Mouse (Mus musculus): ENCODE results near the gene Grk6. TPM values are rescaled to one million over a fixed set of nuclear protein-coding genes. Genes with fewer than 3 reads are reported as not detected.

Grk6 gene
- total and polyA plus RNA-seq, 3 experiments = 83.2 to 96.7 TPM; not detected in 1

DNA sequence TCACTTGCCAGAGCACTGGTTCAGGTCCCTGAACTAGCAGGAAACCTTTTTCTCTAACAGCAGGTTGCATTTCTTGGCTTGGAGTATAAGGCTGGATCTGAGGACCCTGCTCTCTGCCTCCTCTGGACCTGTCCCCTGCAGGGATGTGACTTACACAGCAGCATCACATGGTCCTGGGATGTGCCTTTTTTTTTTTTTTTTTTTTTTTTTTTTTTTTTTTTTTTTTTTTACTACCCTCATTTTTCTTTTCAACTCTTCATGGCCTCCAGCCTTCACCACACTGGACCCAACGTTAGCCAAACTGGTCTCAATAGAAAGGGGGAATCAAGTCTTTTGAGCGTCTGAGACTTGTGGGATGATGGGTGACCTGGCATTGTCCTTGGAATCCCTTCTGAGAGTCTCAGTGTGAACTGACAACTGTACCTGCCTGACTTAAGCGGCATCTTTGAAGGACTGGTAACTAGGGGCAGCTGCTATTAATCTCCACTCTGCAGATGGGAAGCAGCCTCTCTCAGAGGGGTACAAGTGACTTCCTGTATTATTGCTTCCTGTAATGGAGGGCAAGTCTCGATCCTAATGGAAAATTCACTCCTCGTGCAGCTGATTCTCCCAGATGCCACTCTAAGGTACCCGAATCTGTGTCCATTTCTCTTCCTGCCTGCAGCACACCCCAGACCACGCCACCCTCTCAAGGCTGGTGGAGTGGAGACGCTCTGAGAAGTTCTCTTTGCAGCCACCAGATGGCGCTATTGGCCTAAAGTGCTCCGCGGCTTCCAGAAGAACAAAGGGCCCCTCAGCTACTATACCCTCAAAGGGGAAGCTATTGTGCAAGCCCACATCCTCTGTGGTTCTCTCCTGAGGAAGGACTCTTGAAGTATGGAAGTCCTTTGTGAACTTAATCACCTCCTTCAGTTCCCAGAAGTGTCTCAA, 39.8 kb upstream of the Grk6 start:
- no peaks in the 10 kb centered on the region for H3K79me2 ChIP-seq (ENCODE audit: control insufficient read depth, insufficient read depth, low read length, poor library complexity)
- no peaks in the 10 kb centered on the region for H3K36me3 ChIP-seq (ENCODE audit: control insufficient read depth in 1 of 2, insufficient read depth in 2 of 2, low read length in 2 of 2)
- peak overlapping the region; percentile 31; the same call in 1 of the 2 replicates for H3K27ac ChIP-seq (ENCODE audit: control insufficient read depth, low read depth, low read length)
- H3K4me3 ChIP-seq (ENCODE audit: control insufficient read depth in 1 of 2, insufficient read depth in 1 of 2, low read depth in 2 of 2, low read length in 2 of 2) = peak overlapping the region; percentile 36 to 45
- H3K9ac ChIP-seq (ENCODE audit: control insufficient read depth, low read depth, low read length, poor library complexity, severe bottlenecking) = peak overlapping the region; percentile 56
- H3K9me3 ChIP-seq (replicated peaks; ENCODE audit: insufficient read depth, low read length) = no peaks in the 10 kb centered on the region
- TF ChIP-seq POLR2AphosphoS5 (IDR thresholded peaks at IDR 0.05; ENCODE audit: borderline replicate concordance, low read depth, low read length) = no peak
- peak; percentile 72; the same call in 1 of the 2 replicates for TF ChIP-seq TBP (IDR thresholded peaks at IDR 0.05; ENCODE audit: low read depth, low read length)
- peak; percentile 94 for TF ChIP-seq ZC3H11A (IDR thresholded peaks at IDR 0.05; ENCODE audit: low read depth, low read length)
- peak; percentile 11 to 47; a peak in 1 of 4 replicates for TF ChIP-seq POLR2A (IDR thresholded peaks at IDR 0.05; ENCODE audit: control insufficient read depth in 1 of 2, insufficient read depth in 1 of 2, low read depth in 1 of 2, low read length in 2 of 2, poor library complexity in 1 of 2)
- TF ChIP-seq MEF2A (IDR thresholded peaks at IDR 0.05; ENCODE audit: extremely low read depth, insufficient replicate concordance, low read depth, low read length, poor library complexity, severe bottlenecking) = no peak
- TF ChIP-seq CTCF (IDR thresholded peaks at IDR 0.05 in 2 of 3, conservative IDR thresholded peaks at IDR 0.05 in 1 of 3; ENCODE audit: control insufficient read depth in 1 of 3, insufficient read depth in 1 of 3, low read depth in 2 of 3, low read length in 3 of 3, poor library complexity in 1 of 3, severe bottlenecking in 1 of 3) = peak; percentile 92 to 100 (median 99); a peak in 5 of 6 replicates
- TF ChIP-seq RAD21 (IDR thresholded peaks at IDR 0.05; ENCODE audit: low read depth, low read length) = peak; percentile 97
- no peak for TF ChIP-seq CHD2 (IDR thresholded peaks at IDR 0.05; ENCODE audit: low read length)
- TF ChIP-seq MYC (IDR thresholded peaks at IDR 0.05; ENCODE audit: low read depth, low read length) = peak; percentile 39; the same call in 1 of the 2 replicates
- 0 out of 2 replicates have a peak, but pooled peaks have one; percentile 18 for TF ChIP-seq ELF1 (IDR thresholded peaks at IDR 0.05; ENCODE audit: low read depth, low read length)
- peak; percentile 72; the same call in 1 of the 2 replicates for TF ChIP-seq SIN3A (IDR thresholded peaks at IDR 0.05; ENCODE audit: low read length)
- no peak for TF ChIP-seq JUND (IDR thresholded peaks at IDR 0.05; ENCODE audit: low read depth, low read length)
- TF ChIP-seq CHD1 (IDR thresholded peaks at IDR 0.05; ENCODE audit: low read depth, low read length) = no peak
- TF ChIP-seq USF1 (IDR thresholded peaks at IDR 0.05; ENCODE audit: low read depth, low read length) = no peak
- peak; percentile 40 for TF ChIP-seq TAL1 (IDR thresholded peaks at IDR 0.05; ENCODE audit: low read length)
- peak; percentile 23; the same call in 1 of the 2 replicates for TF ChIP-seq TCF12 (IDR thresholded peaks at IDR 0.05; ENCODE audit: low read depth, low read length)
- TF ChIP-seq MAZ (IDR thresholded peaks at IDR 0.05; ENCODE audit: low read depth, low read length) = peak; percentile 62; the same call in 1 of the 2 replicates
- TF ChIP-seq SMC3 (IDR thresholded peaks at IDR 0.05; ENCODE audit: low read depth, low read length) = peak; percentile 98
- no peak; the same call in 1 of the 2 replicates for TF ChIP-seq MXI1 (IDR thresholded peaks at IDR 0.05; ENCODE audit: low read depth, low read length)
- peaks cover 2 to 10% of the 10 kb centered on the region in 2 experiments; a peak in 3 of 4 replicates for H3K27me3 ChIP-seq (ENCODE audit: control insufficient read depth in 1 of 2, insufficient read depth in 2 of 2, low read length in 2 of 2)
- 0 out of 4 replicates have a peak, but pooled peaks cover 0 to 3% of the 10 kb centered on the region in 2 experiments for H3K4me1 ChIP-seq (ENCODE audit: control insufficient read depth in 1 of 2, insufficient read depth in 2 of 2, low read length in 2 of 2)
- peak; percentile 92 for DNase-seq (ENCODE audit: low read depth, low spot score)
